Mouse (Mus musculus): ENCODE results near the gene Agap1. TPM values are rescaled to one million over a fixed set of nuclear protein-coding genes. Genes with fewer than 3 reads are reported as not detected.

The Agap1 gene
- polyA plus RNA-seq, 1 experiment from 2014 or later: 8.7 TPM

- ATAC-seq: no peak; the same call in 1 of the 2 replicates
Observed at GRCm38 (mm10) chr1:89570522-89571299, 116.1 kb downstream of the Agap1 start.

GRCm38 (mm10) chr1:89573486-89573885, 118.9 kb downstream of the Agap1 start:
- H3K27ac ChIP-seq (ENCODE audit: low read length): no peak overlapping the region
- no peak for ATAC-seq
- H3K9ac ChIP-seq (replicated peaks; ENCODE audit: low read depth): no peak overlapping the region
- H3K27me3 ChIP-seq (replicated peaks; ENCODE audit: insufficient read depth, low read length): no peaks in the 10 kb centered on the region
- H3K4me2 ChIP-seq (replicated peaks; ENCODE audit: low read depth, low read length): no peak overlapping the region
- 90% methylated on average over 4 of the region's 4 CpGs for WGBS
- TF ChIP-seq CTCF (IDR thresholded peaks at IDR 0.05) (no peak), EP300 (IDR thresholded peaks at IDR 0.05) (no peak)
- H3K4me3 ChIP-seq (ENCODE audit: low read depth, low read length): no peak overlapping the region
- no peaks in the 10 kb centered on the region for H3K9me3 ChIP-seq (ENCODE audit: low read length)
- peaks cover 2% of the 10 kb centered on the region; the same call in 1 of the 2 replicates for H3K4me1 ChIP-seq (ENCODE audit: insufficient read depth, low read depth, low read length)
- H3K36me3 ChIP-seq (ENCODE audit: insufficient read depth, low read length): no peaks in the 10 kb centered on the region
- no peak for DNase-seq (ENCODE audit: low spot score)

More at GRCm38 (mm10) chr1:89570522-89571299, 116.1 kb downstream of the Agap1 start:
- H3K9ac ChIP-seq (replicated peaks; ENCODE audit: low read depth): no peak overlapping the region
- peaks cover 5% of the 10 kb centered on the region; the same call in 1 of the 2 replicates for H3K4me1 ChIP-seq (ENCODE audit: insufficient read depth, low read depth, low read length)
- WGBS: 81% methylated on average over 4 of the region's 4 CpGs
- H3K27ac ChIP-seq (ENCODE audit: low read length): no peak overlapping the region
- DNase-seq (ENCODE audit: low spot score): no peak
- H3K9me3 ChIP-seq (ENCODE audit: low read length): no peaks in the 10 kb centered on the region
- no peak for TF ChIP-seq EP300 (IDR thresholded peaks at IDR 0.05)
- TF ChIP-seq CTCF (IDR thresholded peaks at IDR 0.05): no peak
- H3K27me3 ChIP-seq (replicated peaks; ENCODE audit: insufficient read depth, low read length): no peaks in the 10 kb centered on the region
- no peak overlapping the region for H3K4me2 ChIP-seq (replicated peaks; ENCODE audit: low read depth, low read length)
- no peaks in the 10 kb centered on the region for H3K36me3 ChIP-seq (ENCODE audit: insufficient read depth, low read length)
- no peak overlapping the region for H3K4me3 ChIP-seq (ENCODE audit: low read depth, low read length)

DNA sequence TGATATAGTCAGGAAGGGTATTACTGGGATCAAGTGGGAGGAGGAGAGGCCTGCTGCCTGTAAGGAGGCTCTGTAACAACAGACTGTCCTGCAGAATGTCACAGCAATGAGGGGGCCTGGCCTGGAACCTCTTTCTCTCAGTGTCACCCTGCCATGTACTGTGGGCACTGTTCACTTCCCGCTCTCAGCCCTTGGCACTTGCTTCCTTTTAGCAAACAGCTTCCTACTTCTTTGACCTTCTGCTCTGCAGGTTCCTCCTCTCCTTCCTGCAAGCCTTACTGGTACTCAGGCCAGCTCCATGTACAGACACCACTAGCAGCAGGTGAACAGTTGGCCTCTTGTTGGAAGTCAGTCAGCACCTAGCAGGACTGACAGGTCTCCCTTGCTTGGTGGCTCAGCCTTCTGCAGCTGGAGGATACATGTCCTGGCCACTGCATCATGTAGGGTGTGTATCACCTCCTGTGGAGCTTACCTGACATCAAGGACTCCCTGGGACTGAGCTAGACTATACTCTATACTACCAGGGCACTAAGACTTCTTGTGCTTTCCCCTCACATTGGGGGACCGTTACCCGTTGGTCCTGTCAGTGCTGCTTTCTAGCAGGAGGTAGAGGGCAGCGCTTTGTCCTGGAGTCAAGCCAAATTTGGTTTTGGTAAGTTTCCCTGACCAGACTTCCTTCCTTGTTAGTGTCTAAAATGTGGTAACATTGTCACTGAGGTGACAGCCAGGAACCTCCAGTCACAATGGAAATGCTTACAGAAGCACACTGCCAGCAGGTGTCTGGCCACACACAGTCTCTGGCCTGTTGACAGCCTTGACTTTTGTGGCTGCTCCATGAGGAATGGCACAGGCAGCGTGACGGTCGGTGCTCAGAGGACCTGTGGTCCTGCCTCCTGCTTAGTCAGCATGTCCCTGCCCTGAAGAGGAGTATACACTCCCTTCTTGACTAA, 120.6 kb downstream of the Agap1 start:
- no peaks in the 10 kb centered on the region; the same call in 1 of the 2 replicates for H3K4me1 ChIP-seq (ENCODE audit: insufficient read depth, low read depth, low read length)
- no peak for ATAC-seq
- H3K9me3 ChIP-seq (ENCODE audit: low read length): no peaks in the 10 kb centered on the region
- no peak overlapping the region for H3K27ac ChIP-seq (ENCODE audit: low read length)
- H3K4me3 ChIP-seq (ENCODE audit: low read depth, low read length): no peak overlapping the region
- TF ChIP-seq CTCF (IDR thresholded peaks at IDR 0.05) (no peak), EP300 (IDR thresholded peaks at IDR 0.05) (no peak)
- WGBS: 39% methylated on average over 7 of the region's 7 CpGs
- no peaks in the 10 kb centered on the region for H3K36me3 ChIP-seq (ENCODE audit: insufficient read depth, low read length)
- no peak overlapping the region for H3K9ac ChIP-seq (replicated peaks; ENCODE audit: low read depth)
- H3K4me2 ChIP-seq (replicated peaks; ENCODE audit: low read depth, low read length): no peak overlapping the region
- no peak for DNase-seq (ENCODE audit: low spot score)
- H3K27me3 ChIP-seq (replicated peaks; ENCODE audit: insufficient read depth, low read length): no peaks in the 10 kb centered on the region

DNA sequence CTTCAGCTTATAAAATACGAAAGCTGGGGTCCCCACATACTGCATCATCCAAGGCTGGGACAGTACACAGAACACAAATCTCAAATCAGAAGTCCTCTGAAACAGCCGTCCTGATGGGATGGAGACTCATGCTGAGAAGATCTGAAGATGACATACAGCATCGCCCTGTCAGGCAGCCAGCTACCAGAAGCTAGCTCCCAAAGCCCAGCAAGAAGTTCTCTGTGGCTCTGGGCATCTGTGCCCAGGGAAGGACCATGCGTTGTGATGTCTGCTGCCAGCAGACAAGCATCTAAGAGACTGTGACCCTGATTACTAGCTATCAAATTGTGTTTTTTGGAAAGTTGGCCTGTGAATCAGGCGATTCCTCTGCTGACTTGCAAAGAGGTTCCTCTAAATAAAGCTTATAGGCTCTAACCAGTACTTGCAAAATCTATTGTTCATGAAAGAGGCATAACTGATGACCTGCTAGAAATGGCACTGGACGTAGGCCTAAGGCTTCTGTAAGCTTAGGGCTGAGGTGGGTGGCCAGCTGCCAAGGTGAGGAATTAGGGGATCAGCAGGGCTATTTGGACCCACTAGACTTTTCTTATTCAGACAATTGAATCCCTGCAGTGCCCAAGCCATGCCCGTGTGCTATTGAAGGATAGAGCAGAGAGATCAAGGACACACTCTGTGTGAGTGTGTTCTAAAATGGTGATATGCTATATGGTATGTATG, 121.7 kb downstream of the Agap1 start:
- Histone ChIP-seq H3K27me3 (replicated peaks; ENCODE audit: insufficient read depth, low read length) (peaks cover 4% of the 10 kb centered on the region; the same call in 1 of the 2 replicates), H3K9me3 (ENCODE audit: low read length) (no peaks in the 10 kb centered on the region), H3K27ac (ENCODE audit: low read length) (no peak overlapping the region), H3K4me1 (ENCODE audit: insufficient read depth, low read depth, low read length) (peaks cover 3% of the 10 kb centered on the region), H3K4me3 (ENCODE audit: low read depth, low read length) (no peak overlapping the region), H3K36me3 (ENCODE audit: insufficient read depth, low read length) (no peaks in the 10 kb centered on the region), H3K4me2 (replicated peaks; ENCODE audit: low read depth, low read length) (peak overlapping the region; percentile 29; the same call in 1 of the 2 replicates), H3K9ac (replicated peaks; ENCODE audit: low read depth) (no peak overlapping the region)
- DNase-seq (ENCODE audit: low spot score) (no peak), ATAC-seq (no peak)
- 67% methylated on average over 7 of the region's 7 CpGs for WGBS
- no peak for TF ChIP-seq EP300 (IDR thresholded peaks at IDR 0.05)
- TF ChIP-seq CTCF (IDR thresholded peaks at IDR 0.05): no peak

DNA sequence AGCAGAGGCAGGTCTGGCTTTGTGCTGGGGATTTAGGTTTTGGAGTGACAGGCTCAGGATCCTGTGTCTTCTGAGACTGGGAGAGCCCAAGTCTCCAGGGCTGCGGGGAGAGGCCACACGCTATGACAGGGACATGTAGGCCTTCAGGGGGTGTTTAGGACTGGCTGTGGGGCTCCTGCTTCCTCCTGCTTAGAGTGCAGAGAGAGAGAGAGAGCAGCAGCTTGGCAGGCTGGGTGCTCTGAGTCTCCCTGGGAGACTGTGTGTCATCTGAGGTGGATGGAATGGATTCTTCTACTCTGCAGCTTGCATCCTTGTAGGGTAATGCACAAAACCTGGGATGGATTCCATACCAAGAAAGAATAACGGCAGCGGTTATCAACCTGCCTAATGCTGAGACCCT, 122.4 kb downstream of the Agap1 start:
- 14% methylated on average over 4 of the region's 4 CpGs for WGBS
- Histone ChIP-seq H3K36me3 (ENCODE audit: insufficient read depth, low read length) (no peaks in the 10 kb centered on the region), H3K4me2 (replicated peaks; ENCODE audit: low read depth, low read length) (peak overlapping the region; percentile 29; the same call in 1 of the 2 replicates), H3K27ac (ENCODE audit: low read length) (no peak overlapping the region), H3K4me3 (ENCODE audit: low read depth, low read length) (no peak overlapping the region), H3K9me3 (ENCODE audit: low read length) (no peaks in the 10 kb centered on the region), H3K9ac (replicated peaks; ENCODE audit: low read depth) (no peak overlapping the region), H3K27me3 (replicated peaks; ENCODE audit: insufficient read depth, low read length) (peaks cover 4% of the 10 kb centered on the region; the same call in 1 of the 2 replicates), H3K4me1 (ENCODE audit: insufficient read depth, low read depth, low read length) (peaks cover 6% of the 10 kb centered on the region)
- ATAC-seq (peak; percentile 49), DNase-seq (ENCODE audit: low spot score) (peak; percentile 86)
- TF ChIP-seq EP300 (IDR thresholded peaks at IDR 0.05): no peak
